Mouse (Mus musculus): ENCODE measurements around the gene C1ql4. TPM values are rescaled to one million over a fixed set of nuclear protein-coding genes. Genes with fewer than 3 reads are reported as not detected.

C1ql4 gene
- total RNA-seq (2021): under 1 TPM in 1 of 2 experiments, not detected in 1; 0.30 TPM

DNA sequence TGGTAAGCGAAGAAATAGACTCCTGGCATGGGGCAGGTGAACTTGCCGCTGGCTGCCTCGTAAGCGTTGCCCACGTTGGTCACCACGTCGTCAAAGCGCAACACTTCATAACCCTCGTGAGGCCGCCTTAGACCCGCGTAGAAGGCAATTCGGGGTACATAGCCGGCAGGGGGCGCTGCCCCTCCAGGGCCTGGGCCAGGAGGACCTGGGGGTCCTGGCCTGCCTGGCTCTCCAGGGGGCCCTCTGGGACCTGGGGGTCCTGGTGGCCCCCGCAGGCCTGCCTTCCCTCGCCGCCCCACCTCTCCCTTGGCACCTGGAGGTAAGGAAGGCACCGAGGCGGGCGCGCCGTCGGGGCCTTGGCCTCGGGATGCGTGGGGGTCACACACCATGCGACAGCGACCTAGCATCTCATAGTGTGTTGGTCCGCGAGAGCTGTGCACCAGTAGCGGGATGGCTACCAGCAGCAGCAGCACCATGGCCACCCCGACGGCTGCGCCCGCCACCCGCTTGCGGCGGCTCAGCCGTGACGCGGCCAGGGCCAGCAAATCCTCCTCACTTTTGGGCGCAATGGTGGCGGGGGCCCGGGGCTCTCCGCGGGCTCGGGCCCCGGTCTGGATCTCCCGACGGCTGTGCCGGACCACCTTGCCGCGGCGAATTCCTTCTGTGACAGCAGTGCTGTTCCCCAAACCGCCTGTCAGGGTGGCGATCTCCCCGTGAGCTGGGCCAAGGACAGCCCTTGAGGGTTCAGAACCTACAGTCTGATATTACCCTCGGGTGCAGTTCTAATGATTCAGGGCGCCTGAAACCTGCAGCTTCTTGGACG is at the start of gene C1ql4:
C1ql4 (minus strand) TSS at position 565 of the 823 bp plus-strand sequence.
- no peak for DNase-seq

DNA sequence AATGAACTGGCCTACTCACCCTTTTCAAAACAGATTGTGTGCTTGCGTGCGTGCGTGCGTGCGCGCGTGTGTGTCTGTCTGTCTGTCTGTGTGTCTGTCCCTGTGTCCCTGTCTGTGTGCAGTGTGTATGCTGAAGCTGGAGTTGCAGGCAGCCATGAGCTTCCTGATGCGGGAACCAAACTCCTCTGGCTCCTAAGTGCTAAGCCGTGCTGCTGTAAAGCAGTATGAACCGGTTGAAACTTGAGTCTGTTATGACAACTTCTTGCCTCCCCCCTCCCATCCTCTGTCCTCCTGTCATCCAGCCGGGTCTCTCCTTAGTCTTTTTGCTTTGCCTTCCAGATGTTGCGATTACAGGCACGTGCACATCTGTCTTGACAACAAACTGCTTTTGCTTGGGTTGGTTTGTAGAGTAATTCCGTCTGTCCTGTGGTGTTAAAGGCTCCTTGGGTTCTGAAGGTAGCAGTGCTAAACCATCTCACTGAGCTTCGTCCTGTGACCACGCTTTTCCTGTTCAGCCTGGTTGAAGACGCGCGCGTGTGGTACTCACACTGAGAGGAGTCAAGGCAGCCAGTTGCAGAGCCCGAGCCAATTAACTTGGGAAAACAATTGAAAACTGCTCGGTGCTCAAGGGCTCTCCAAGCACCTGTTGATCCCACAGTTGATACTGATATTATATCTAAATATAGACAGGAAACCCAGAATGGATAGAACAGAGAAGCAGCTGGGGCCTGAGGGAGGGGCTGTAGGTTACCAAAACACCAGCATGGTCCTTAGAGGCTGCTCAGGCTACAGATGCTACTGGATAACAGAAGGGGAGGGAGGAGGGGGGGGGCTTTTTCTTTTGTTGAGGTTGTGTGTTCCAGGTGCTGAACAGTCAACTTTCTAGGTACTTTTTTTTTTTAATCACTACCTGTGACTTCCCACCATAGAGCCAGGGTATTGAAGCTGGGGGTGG is 42.6 kb upstream of the C1ql4 start:
- no peak for DNase-seq

DNA sequence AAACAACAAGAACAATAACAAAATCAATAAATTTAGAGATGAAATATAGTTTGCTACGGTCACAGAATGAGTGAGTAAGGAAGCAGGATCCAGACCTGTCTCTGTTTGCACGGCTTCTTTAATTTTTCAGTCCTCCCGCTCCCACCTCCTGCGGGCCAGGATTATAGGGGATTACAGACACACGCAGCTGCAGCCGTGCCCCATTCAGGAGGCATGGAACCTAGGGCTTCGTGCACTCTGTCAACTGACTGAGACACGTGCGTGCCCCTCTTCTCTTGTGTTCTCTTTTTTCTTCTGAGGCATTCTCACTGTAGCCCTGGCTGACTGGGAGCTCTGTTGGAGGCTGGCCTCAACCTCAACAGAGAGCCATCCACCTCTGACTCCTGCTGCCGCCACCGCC is 41.8 kb upstream of the C1ql4 start:
- DNase-seq: no peak

GRCm38 (mm10) chr15:99127851-99128522 is 40.4 kb upstream of the C1ql4 start:
- DNase-seq: no peak

- peak in 1 of 2 experiments; percentile 6 for DNase-seq
Measured at GRCm38 (mm10) chr15:99126816-99127365, 39.3 kb upstream of the C1ql4 start.

GRCm38 (mm10) chr15:99126081-99126815 is 38.6 kb upstream of the C1ql4 start:
- peak; percentile 85 for DNase-seq

GRCm38 (mm10) chr15:99125711-99126080 is 38.1 kb upstream of the C1ql4 start, which contains the start of gene Spats2:
Gene Spats2, plus strand, starts transcription at chr15:99125916.
- DNase-seq: no peak

GRCm38 (mm10) chr15:99122642-99123041 is 35.0 kb upstream of the C1ql4 start:
- DNase-seq: no peak

GRCm38 (mm10) chr15:99120814-99121213 is 33.2 kb upstream of the C1ql4 start:
- no peak for DNase-seq

DNA sequence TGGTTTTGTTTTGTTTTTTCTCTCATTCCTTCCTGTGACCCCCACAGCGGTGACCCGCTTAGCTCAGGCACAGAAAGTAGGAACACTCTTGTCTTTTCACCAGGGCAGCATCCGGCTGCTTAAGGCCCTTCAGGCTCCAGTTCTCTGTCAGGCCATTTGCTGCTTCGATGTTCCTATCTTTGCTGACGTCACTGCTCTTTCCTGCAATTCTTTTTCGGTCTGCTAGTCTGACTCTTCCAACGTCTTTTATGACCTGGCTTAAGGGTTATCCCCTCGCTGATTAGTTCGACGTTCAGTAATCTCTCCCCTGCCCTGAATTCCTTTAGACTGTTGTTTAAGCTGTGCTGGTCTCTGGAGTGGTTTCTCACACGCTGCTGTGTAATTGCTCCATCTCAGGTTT is 28.9 kb upstream of the C1ql4 start:
- DNase-seq: no peak

- DNase-seq: no peak
Measured at GRCm38 (mm10) chr15:99115065-99115423, 27.4 kb upstream of the C1ql4 start.

DNA sequence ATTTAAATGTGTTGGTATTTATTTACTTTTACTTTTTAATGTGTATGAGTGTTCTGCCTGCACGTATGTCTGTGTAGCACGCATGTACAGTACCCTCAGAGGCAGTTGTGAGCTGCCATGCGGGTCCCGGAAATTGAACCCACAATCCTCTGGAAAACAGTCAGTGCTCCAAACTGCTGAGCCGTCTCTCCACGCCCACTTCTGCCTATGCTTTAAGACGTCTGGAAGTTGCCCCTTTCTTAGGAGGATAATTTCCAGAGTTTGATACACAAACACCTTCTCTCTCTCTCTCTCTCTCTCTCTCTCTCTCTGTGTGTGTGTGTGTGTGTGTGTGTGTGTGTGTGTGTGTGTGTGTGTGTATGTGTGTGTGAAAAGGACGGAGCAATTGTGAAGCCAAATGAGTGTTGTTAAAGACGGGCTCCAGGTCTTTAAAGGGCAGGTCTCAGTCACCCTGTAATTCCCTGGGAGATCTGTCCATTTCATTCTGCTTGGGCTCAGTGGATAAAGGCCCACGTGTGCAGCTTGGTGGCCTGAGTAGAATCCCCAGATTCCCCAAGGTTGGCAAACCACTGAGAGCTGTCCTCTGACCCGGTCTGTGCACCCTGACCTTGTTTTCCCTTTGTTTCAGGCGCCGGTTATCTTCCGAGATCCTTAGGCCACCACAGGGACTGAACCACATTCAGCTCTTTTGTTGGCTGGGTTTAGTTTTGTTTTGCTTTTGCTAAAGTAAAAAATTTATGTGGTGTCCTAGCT is 26.9 kb upstream of the C1ql4 start:
- no peak for DNase-seq

DNA sequence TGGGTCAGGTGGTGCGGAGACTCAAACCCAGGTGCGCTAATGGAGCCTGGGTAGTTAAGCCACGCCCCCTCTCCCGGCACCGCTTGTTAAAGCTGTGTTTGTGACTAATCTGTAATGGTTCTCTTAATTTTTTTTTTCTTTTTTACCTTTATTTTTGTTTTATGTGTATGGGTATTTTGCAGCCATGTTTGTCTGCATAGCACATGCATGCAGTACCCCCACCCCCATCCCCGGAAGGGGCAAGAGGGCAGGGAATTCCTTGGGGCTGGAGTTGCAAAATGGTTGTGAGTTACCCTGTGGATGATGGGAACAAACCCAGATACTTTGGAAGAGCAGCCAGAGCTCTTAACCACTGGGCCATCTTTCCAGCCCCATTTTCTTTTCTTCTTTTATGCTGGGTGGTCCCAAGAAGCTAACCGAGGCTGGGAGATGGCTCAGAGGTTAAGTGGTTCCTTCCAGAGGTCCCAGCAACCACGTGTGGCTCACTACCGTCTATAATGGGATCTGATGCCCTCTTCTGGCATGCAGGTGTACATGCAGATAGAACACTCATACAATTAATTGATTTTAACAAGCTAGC is 25.9 kb upstream of the C1ql4 start:
- no peak for DNase-seq

DNA sequence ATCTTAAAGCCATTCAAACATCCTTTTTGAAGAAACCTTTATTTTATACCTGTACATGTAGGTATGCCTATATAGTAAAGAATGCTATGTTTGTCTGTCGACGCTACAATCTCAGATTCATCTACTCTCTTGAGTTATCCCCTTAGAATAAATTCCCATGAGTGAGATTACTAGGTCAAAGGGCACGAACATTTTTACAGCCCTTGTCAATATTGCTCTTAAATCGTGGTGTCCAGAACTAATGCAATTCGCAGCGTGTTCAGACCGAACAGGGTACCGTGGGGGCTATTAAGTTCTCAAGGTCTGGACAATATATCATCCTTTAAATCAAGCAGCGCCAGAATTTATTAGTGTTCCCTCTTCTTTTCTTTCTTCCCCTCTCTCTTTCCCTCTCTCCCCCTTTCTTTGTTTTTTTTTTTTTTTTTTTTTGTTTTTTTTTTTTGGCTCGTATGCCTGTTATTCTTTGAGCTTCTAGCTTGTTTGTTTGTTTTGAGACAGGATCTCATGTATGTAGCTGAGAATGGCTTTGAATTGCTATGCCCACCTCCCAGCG is 25.3 kb upstream of the C1ql4 start:
- DNase-seq: no peak

DNA sequence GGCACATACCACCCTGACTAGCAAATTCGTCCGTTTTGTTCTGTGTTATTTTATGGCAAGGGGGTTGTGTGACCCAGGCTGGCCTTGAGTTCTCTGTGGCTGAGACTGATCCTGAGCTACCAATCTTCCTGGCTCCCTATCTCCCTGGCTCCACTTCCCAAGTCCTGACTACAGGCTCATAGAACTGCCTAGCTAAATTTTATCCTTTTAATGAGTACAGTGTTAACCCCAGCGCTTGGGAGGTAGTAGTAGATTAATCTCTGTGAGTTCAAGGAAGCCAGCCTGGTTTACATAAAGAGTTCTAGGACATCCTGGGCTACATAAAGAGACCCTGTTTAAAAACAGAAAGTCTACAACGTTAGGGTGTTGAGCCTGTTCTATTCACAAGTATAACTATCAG is 24.2 kb upstream of the C1ql4 start:
- DNase-seq: no peak

DNA sequence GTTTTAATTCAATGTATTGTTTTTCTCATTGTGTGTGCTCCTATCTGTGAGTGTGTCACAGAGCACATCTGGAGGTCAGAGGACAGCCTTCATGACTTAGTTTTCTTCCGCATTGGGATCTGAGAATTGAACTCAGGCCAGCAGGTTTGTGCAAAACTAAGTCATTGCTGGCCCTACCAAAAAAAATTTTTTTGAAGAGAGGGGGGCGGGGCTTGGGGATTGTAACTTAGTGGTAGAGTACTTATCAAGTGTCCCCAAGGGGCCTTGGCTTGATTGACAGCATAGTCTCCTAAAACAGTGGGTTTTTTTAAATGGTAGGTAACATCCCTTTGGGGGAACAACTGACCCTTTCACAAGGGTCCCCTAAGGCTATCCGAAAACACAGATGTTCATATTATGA is 23.5 kb upstream of the C1ql4 start:
- DNase-seq: no peak

DNA sequence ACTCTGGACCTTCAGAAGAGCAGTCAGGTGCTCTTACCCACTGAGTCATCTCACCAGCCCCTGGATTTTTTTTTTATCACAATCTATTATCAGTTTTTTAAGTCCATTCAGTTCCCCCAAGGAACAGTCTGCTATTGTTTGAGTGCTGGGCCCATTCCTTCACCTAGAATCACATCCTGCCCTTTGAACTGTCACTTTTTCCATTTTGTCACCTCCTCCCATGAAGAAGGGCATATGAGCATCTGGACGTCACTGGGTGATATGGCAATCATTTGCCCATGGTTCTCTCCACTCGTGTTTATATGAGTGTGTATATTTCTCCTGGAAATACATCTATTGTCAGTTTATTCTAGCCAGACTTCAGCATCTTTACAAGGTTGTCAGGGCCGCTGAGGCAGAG is 20.2 kb upstream of the C1ql4 start:
- DNase-seq: no peak

DNA sequence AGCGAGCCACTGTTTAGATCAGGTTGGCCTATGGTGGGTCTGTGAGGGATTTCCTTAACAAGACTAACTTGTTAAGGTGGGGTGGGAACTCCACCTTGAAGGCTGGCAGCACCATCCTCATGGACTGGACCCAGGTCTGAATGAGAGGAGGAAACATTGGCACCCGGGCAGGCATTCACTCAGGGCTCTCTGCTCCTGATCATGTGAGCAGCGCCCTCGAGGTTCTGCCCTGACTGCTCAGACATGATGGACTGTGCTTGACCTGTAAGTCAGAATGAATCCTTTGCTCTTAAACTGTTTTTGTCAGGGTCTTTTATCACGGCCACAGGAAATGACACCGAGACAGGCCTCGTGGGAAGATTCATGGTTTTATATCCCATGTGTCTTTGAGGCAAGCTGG is 17.6 kb upstream of the C1ql4 start:
- DNase-seq: no peak

GRCm38 (mm10) chr15:99099984-99100383 is 12.4 kb upstream of the C1ql4 start:
- no peak for DNase-seq

- DNase-seq: peak in 1 of 2 experiments; percentile 22
Measured at GRCm38 (mm10) chr15:99099139-99099556, 11.5 kb upstream of the C1ql4 start.

Measured in layer of hippocampus, postnatal 36 days (tissue).